Mouse (Mus musculus): ENCODE results near the gene Dgkb. TPM values are rescaled to one million over a fixed set of nuclear protein-coding genes. Genes with fewer than 3 reads are reported as not detected.

The Dgkb gene
- not detected in 2 replicates for total RNA-seq (2017)

DNA sequence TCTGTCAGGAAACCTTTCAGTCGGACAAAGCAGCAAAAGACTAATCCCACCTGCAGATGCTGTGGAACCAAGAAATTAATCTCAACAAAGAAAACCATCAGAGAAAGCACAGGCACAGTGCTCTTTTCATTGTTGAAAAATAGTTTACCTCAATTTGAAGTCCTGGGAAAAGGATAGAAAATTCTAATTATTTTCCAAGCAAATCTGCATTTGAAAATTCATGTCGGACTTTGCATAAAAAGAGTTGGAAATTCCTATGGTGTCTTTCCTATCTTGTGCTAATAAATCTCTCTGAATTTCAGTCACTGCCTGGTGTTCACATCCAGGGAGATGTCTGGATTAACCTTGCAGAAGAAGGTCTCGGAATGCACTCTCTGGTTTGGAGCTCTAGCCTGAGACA is at the start of gene Dgkb:
Gene Dgkb (plus strand): TSS at position 301 of the 400 bp plus-strand sequence.
- ATAC-seq (ENCODE audit: extremely low read depth, insufficient number of reproducible peaks, low FRiP score, poor library complexity, severe bottlenecking): no peak

DNA sequence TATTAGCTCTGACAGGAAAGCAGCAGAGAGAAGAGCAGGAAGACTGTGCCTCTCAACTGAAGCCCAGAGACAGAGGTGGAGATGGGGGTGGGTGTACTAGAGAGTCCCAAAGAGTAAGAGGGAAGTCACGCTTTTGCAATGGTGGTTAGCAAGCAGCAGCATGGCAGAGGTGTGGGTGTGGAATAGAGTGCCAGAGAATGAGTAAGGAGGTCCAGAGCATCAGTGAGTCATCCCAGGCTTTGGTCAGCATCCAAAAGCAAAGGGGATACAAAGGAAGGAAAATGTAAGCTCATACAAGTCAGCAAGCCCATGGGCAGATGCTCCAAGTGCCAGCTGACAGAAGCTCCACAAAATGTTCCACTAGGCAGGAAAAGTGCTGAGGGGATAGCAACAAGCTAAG is 47.7 kb upstream of the Dgkb start:
- no peak for ATAC-seq (ENCODE audit: extremely low read depth, insufficient number of reproducible peaks, low FRiP score, poor library complexity, severe bottlenecking)

DNA sequence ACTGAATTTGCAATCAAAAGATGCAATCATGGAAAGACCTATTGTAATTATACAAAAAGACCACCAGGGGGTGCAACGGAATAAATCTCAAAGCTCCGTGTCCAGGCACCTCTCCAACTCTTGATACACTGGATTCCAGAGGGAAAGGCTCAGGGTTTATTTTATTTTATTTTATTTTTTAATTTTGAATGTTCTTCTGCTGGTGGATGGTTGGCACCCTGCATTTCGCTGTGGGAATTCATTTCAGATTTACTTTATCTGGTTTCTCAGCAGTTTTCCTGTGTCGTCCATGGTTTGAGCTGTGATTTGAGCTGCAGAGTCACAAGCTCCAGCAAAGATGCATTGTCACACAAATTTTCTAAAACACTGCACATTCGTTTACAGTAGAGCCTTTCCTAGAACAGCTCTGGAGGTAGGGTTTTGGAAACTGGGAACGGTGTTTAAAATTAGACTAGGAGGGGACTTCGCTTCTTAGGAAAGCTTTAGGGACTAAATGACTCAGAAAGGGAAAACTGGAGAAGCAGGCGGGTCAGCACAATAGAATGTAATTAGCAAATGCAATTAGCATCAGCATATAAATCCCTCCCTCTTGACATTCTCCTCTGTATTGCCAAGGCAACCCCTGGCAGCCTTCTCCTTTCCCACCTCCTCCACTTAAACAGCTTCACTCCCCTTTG is 43.7 kb upstream of the Dgkb start:
- no peak for ATAC-seq (ENCODE audit: extremely low read depth, insufficient number of reproducible peaks, low FRiP score, poor library complexity, severe bottlenecking)

DNA sequence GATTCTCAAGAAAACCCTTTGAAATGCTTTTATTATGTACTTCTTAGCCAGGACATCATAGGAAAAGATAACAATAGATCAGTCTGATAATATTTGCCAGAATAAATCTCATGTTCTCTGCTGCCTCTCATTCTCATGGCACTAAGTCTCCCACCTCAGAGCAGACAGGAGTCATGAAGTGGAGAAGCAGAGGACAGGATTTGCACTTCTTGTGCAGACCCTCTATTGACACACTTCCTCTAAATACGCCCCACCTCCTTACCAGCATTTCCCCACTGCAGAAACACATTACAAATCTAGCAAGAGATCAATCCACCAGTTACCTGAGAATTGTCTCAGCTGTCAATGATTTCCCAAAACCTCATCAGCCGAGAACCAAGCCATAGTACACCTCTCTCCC is 42.9 kb upstream of the Dgkb start:
- ATAC-seq (ENCODE audit: extremely low read depth, insufficient number of reproducible peaks, low FRiP score, poor library complexity, severe bottlenecking): no peak

DNA sequence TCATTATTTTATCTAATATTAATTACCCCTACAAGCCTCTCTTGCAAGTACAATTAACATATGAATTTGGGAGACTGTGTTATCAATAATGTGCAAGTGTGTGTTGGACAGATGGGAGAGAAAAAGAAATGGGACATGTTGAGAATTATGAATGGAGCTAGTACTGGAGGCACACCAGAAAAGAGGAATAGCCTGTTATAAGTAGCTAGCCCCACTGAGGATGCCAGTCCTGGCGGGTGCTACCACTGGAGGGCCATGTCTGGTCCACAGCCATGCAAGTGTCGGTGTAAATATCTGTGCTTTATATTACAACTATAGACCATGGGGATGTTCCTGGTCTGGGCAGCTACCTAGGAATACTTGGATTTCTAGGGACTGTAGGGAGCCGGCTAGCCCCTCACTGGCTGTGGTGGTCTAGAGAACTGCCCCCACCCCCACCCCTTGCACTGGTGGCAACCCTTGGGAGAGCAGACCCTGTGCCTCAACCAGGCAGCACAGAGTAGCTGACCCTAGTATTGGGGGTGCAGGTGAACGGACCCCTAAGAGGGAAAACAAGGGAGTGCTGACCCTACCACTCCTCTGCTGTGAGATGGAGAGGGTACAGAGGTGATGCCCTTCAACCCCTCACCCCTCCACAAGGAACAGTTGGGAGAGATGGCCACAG is 21.1 kb upstream of the Dgkb start:
- ATAC-seq (ENCODE audit: extremely low read depth, insufficient number of reproducible peaks, low FRiP score, poor library complexity, severe bottlenecking): no peak

DNA sequence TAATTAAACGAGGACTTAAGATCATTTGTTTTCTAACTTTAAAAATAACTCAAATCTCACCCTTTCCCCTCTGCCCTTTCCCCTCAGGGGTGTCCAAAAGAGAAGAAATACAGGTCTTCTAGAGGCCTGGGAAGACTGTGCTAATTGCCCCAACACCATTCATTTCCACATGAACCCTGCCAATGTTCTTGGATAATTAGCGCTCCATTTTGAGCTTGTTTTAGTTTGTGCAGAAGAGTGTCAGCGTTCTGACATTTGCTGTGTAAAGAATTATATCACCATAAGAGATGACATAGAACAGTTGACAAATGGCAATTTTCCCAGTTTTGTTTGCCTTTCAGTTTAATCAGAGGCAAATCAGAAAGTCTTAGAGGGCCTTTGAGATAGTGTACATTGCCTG is 3.4 kb upstream of the Dgkb start:
- ATAC-seq (ENCODE audit: extremely low read depth, insufficient number of reproducible peaks, low FRiP score, poor library complexity, severe bottlenecking): no peak

DNA sequence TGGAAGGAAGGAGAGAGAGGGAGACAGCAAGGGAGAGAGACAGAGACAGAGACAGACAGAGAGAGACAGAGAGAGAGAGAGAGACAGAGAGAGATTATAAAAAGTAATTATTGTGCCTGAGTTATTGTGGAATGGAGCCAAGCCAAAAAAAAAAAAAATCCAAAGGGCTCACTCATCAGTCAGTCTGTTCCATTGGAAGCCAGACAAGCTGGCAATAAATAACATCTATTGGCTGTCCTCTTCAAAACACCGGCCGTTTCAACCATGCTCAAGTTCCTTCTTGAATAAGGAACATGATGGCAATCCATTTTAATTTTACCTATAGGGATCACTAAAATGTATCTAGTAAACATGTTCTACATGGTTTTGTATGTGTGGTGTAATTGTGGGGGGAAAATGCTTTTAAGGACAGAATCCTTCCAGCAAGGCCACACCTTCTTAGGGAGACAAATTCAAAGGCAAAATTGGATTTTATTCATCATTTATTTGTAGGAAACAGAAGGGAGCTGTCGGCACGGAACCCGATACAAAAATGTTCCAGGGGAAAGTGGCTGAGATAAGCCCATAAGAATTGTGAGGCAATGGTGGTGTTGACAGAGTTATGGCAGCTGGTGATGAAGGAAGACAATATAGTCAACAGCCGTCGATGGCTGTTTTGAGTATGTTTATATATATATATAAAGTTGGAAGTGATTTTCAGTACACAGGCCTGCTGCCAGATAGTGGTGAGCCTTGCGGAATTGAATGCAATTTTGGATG is 3.7 kb downstream of the Dgkb start:
- ATAC-seq (ENCODE audit: extremely low read depth, insufficient number of reproducible peaks, low FRiP score, poor library complexity, severe bottlenecking): no peak

DNA sequence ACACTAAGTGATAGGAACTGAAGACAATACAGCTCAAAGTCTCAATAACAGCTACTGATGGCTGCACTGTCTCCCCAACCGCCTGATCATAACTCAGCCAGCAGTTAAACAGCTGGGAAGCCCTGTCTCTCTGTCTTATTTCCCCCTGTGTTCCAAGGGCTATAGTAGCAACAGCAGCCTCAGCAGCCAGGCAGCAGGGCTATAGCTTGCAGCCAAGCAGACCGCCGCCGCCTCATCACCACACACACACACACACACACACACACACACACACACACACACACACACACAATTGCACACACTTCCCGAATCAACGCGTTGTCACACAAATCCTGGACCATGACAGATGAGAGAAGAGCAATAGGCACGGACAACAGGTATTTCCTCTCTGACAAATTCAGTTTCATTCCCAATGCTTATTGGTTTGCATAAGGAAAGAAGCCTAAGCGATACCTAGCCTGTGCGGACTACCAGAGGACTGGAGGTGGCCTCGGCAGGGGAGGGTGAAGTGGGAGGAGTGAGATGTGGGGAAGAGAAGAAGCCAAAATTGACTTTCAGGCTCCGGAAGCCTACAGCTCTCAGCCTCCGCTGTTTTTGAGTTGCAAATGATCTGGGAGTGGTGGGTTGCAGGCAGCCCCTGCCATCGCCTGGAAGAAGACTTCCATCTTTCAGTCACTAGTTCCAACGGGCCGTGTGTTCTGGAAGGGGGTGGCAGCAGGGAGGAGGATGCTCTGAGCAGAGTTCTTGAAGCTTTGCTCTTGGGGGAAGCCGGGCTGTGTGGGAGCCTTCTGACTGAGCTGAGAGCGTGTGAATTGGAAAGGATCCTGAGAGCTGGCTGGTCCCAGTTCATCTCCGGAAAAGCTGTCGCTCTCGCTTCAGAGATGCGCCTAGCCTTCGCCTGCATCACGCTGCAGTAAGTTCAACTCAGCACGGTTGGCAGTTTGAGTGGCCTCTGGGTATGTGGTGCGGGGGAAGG is 62.8 kb downstream of the Dgkb start:
- ATAC-seq (ENCODE audit: extremely low read depth, insufficient number of reproducible peaks, low FRiP score, poor library complexity, severe bottlenecking): no peak

DNA sequence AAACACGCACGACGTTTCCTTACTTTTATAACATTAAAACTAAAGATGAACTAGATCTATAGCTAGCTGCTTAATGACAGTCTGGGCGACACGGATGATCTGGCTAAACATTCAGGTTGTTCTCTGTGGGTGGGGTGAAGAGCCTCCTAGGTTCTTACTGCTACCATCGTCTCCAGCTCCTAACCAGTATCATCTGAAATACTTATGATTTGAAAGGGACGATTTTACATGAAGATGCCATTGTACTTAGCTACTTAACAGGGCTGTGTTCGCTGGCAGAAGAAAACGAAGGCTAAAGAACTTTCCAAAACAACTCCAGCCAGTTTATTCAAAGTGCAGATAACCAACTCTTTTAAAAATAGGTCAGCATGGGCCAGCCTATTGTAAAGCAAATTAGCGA is 63.9 kb downstream of the Dgkb start:
- ATAC-seq (ENCODE audit: extremely low read depth, insufficient number of reproducible peaks, low FRiP score, poor library complexity, severe bottlenecking): no peak

DNA sequence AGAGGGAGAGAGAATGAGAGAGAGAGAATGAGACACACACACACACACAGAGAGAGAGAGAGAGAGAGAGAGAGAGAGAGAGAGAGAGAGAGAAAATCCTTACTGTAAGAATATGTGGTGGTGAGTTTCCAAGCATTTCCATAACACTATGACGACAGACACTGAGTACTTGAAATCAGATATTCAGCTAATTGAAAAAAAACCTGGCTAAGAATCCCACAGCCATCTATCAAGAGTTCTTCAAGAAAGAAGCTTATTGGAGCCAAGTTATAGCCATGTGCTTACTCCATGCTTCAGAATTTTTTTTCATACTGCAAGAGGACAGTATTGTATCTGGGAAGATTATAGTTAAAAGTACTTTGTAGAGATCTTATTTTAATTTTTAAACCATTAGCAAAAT is 65.3 kb downstream of the Dgkb start:
- no peak for ATAC-seq (ENCODE audit: extremely low read depth, insufficient number of reproducible peaks, low FRiP score, poor library complexity, severe bottlenecking)

DNA sequence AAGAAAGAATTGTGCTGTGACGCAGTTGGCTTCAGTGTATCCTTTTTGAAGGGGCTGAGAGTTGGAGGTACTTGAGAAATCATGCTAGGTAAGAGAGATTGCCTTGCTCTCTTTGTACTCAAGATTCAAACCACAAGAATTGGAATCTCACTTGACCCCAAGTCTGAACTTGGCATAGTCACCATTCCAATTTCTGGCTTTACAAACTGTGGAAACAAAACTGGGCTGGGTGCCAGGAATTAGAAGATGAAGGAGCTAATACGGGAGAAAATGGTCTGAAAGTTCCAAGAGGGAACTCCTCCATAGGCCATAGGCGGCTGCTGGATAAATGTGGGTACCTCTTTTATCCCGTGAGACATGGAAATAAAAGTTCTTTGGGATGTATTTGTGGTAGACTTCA is 66.3 kb downstream of the Dgkb start:
- no peak for ATAC-seq (ENCODE audit: extremely low read depth, insufficient number of reproducible peaks, low FRiP score, poor library complexity, severe bottlenecking)

DNA sequence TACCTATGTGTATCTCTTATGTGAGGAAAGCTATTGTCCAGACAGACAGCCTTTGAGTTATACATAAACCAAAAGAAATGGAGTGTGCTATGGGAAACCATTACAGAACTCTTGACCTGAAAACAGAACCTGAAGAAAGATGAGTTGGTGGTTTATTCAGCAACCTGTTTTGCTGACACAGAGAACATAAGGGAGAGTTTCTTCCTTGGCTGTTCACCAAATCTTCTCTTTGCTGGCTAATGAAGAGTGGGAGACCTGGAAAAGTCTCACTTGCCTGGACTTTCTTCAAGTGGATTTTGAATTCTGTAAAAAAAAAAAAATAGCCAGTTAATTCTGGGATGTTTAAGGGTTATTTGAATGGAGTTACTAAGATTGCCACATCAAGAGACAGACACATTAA is 71.1 kb downstream of the Dgkb start:
- no peak for ATAC-seq (ENCODE audit: extremely low read depth, insufficient number of reproducible peaks, low FRiP score, poor library complexity, severe bottlenecking)

DNA sequence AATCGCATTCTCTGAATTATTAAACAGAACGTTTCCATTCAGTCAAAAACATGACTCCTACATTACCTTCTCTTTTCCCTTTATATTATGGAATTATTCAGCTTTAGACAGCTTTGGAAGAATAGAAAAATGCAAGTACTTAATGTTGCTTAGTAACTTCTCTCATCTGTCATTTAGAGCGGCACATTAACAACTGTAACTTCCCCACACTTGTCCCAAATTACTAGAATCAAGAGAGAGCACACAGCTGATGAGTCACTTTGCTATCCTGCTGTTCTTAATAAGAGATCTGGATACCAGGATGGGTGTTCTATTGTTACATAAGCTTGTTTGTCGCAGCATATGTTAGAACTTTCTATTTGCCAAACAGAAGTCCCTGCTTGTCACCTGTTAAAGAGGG is 71.9 kb downstream of the Dgkb start:
- no peak for ATAC-seq (ENCODE audit: extremely low read depth, insufficient number of reproducible peaks, low FRiP score, poor library complexity, severe bottlenecking)

DNA sequence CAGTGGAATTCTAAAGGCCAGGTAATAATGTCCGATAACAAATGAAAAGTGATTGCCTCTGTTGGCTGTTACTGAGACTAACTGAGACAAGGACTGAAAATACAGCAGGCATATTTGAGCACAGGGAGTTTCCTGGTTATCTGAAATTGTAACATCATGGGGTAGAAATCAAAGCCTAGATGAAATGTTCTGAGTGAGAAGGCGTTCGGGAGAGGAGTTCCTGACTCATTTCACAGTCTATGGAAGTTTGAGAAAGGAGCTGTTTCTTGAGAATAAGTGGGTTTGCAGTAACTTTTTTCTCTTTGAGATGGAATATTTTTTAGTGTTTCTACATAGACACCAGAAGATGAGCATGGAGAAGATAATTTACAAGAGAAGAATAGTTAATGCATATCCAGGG is 73.8 kb downstream of the Dgkb start:
- ATAC-seq (ENCODE audit: extremely low read depth, insufficient number of reproducible peaks, low FRiP score, poor library complexity, severe bottlenecking): no peak

DNA sequence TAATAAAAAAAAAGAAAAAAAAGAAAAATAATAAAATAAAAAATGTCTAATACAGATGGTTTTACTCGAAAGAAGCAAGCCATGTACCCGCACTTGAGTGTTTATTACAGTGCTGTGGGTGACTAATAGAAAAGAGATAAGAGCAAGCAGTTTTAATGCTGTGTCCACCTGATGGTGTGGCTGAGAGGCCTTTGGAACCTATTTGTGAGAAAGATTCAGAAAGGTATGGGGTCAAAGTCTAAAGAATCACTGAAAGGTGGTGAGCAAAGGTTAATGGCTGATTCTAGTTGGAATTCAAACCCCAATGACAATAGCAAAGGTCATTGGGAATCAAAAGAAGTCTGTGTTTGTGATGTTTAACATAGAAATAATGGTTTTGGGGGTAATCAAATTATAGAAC is 124.6 kb downstream of the Dgkb start:
- no peak for ATAC-seq (ENCODE audit: extremely low read depth, insufficient number of reproducible peaks, low FRiP score, poor library complexity, severe bottlenecking)

DNA sequence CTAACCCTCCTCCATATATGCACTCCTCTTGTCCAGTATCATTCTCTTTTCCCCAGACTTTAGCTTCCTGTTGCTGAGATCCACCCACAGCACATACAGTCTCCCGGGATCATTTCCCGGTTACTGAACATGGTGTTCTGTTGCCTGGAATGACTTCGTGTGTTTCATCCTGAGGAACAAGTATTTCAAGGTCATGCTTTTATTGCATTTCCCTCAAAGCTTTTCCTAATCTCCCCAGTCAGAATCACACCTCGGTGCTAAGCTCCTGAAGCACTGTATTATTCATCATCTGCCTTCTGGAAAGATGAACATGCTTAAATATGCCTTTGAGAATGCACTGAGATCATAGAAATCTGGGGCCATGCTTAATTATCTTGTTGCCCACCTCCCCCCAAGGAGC is 138.7 kb downstream of the Dgkb start:
- ATAC-seq (ENCODE audit: extremely low read depth, insufficient number of reproducible peaks, low FRiP score, poor library complexity, severe bottlenecking): no peak

DNA sequence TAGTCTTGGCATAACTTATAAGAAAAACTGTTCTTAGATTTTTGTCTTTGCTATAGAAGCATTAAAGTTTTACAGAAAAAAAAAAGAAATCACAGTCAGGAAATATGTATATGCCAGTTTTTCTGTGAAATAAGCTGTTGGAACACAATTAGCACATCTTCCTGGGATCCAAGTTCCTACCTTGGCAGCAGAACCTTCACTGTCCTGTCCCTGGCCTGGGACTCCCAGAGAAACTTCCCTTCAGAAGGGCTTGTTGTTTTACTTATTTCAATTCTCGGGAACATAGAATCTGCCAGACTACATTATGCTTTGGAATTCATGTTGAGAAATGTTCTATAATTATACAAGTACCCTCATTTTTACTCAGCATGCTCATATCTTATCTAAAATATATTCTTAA is 154.0 kb downstream of the Dgkb start:
- ATAC-seq (ENCODE audit: extremely low read depth, insufficient number of reproducible peaks, low FRiP score, poor library complexity, severe bottlenecking): no peak

DNA sequence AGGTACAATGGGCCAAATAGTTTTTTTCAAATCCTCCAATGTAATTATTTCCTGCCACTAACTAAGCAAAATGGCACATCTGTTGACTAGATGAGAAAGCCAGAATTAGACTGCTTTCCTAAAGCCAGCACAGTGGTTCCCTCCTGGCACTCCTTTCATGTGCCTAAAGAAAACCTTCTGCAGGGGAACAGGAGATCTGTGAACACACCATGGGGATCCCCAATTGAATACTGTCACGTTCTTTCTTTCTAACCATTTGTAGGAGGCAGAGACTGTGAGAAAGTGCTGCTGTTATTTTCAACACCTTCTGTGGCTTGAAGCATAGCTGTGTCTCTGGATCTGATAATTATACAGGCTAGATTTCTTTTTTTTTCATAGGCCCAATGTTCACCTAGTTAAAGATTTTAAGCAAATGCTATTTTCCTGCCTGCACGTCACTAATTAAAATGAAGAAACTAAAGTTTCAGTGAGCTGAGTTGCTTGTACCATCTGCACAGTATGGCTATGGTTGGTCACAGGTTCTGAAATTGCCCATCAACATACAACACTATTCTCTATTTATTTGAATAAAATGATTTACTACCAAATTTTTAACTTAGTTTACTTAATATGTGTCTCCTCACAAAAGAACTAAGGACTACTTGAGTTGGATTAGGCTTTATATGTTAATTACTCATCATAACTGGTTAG is 161.1 kb downstream of the Dgkb start:
- ATAC-seq (ENCODE audit: extremely low read depth, insufficient number of reproducible peaks, low FRiP score, poor library complexity, severe bottlenecking): no peak

DNA sequence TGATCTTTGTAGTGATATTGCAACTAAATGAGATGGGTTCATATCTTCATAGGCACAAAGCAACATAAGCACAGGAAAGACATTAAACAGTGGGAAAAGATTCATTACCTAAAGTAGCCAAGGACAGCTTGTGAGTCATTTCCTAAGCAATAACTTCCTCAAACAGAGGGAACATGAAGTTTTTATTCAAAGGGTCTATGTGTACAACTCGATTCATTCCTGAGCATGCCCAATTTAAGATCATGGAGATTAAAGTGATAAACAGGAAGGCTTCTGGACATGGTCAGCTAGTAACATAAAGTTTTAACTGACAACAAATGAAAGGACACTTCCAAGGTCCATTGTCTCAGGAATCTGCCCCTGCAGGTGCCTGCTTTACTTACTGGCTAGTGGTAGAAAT is 167.8 kb downstream of the Dgkb start:
- ATAC-seq (ENCODE audit: extremely low read depth, insufficient number of reproducible peaks, low FRiP score, poor library complexity, severe bottlenecking): no peak

Measured in neutrophil, adult 5-6 weeks (primary cell).